Mouse (Mus musculus): Measurements from ENCODE around the gene Dpyd.

Gene Dpyd

GRCm38 (mm10) chr3:119086618-119087017 is 524.7 kb downstream of the Dpyd start:
- no peak for DNase-seq (ENCODE audit: low read depth in 1 of 2, low spot score in 2 of 2)

GRCm38 (mm10) chr3:119095223-119095886 is 533.4 kb downstream of the Dpyd start:
- no peak for DNase-seq (ENCODE audit: low read depth in 1 of 2, low spot score in 2 of 2)

- no peak for DNase-seq (ENCODE audit: low read depth in 1 of 2, low spot score in 2 of 2)
Observed at GRCm38 (mm10) chr3:119126003-119126402, 564.1 kb downstream of the Dpyd start.

GRCm38 (mm10) chr3:119128076-119128475 is 566.1 kb downstream of the Dpyd start:
- DNase-seq (ENCODE audit: low read depth in 1 of 2, low spot score in 2 of 2): no peak

GRCm38 (mm10) chr3:119143034-119143433 is 581.1 kb downstream of the Dpyd start:
- DNase-seq (ENCODE audit: low read depth in 1 of 2, low spot score in 2 of 2): no peak

GRCm38 (mm10) chr3:119144788-119145187 is 582.9 kb downstream of the Dpyd start:
- DNase-seq (ENCODE audit: low read depth in 1 of 2, low spot score in 2 of 2): no peak

- no peak for DNase-seq (ENCODE audit: low read depth in 1 of 2, low spot score in 2 of 2)
Observed at GRCm38 (mm10) chr3:119154604-119155444, 592.9 kb downstream of the Dpyd start.

GRCm38 (mm10) chr3:119158670-119159069 is 596.7 kb downstream of the Dpyd start:
- DNase-seq (ENCODE audit: low read depth in 1 of 2, low spot score in 2 of 2): no peak

GRCm38 (mm10) chr3:119165691-119166090 is 603.8 kb downstream of the Dpyd start:
- no peak for DNase-seq (ENCODE audit: low read depth in 1 of 2, low spot score in 2 of 2)

- no peak for DNase-seq (ENCODE audit: low read depth in 1 of 2, low spot score in 2 of 2)
Observed at GRCm38 (mm10) chr3:119168166-119168565, 606.2 kb downstream of the Dpyd start.

- no peak for DNase-seq (ENCODE audit: low read depth in 1 of 2, low spot score in 2 of 2)
Observed at GRCm38 (mm10) chr3:119168661-119169060, 606.7 kb downstream of the Dpyd start.

- DNase-seq (ENCODE audit: low read depth in 1 of 2, low spot score in 2 of 2): no peak
Observed at GRCm38 (mm10) chr3:119183261-119183660, 621.3 kb downstream of the Dpyd start.

- no peak for DNase-seq (ENCODE audit: low read depth in 1 of 2, low spot score in 2 of 2)
Observed at GRCm38 (mm10) chr3:119194071-119194470, 632.1 kb downstream of the Dpyd start.

GRCm38 (mm10) chr3:119195613-119196012 is 633.7 kb downstream of the Dpyd start:
- no peak for DNase-seq (ENCODE audit: low read depth in 1 of 2, low spot score in 2 of 2)

GRCm38 (mm10) chr3:119220763-119221412 is 659.0 kb downstream of the Dpyd start:
- DNase-seq (ENCODE audit: low read depth in 1 of 2, low spot score in 2 of 2): no peak

- DNase-seq (ENCODE audit: low read depth in 1 of 2, low spot score in 2 of 2): no peak
Observed at GRCm38 (mm10) chr3:119243181-119243580, 681.3 kb downstream of the Dpyd start.

- DNase-seq (ENCODE audit: low read depth in 1 of 2, low spot score in 2 of 2): no peak
Observed at GRCm38 (mm10) chr3:119256516-119256915, 694.6 kb downstream of the Dpyd start.

GRCm38 (mm10) chr3:119275241-119275640 is 713.3 kb downstream of the Dpyd start:
- no peak for DNase-seq (ENCODE audit: low read depth in 1 of 2, low spot score in 2 of 2)

- no peak for DNase-seq (ENCODE audit: low read depth in 1 of 2, low spot score in 2 of 2)
Observed at GRCm38 (mm10) chr3:119280671-119281070, 718.7 kb downstream of the Dpyd start.

- DNase-seq (ENCODE audit: low read depth in 1 of 2, low spot score in 2 of 2): no peak
Observed at GRCm38 (mm10) chr3:119314693-119315092, 752.8 kb downstream of the Dpyd start.

- DNase-seq (ENCODE audit: low read depth in 1 of 2, low spot score in 2 of 2): no peak
Observed at GRCm38 (mm10) chr3:119329063-119329462, 767.1 kb downstream of the Dpyd start.
